Mouse (Mus musculus) testis, postnatal 14 days (tissue): ENCODE data around the gene Rabep1.
A peak's percentile ranks its signal among the peaks of the same experiment; 100 is the strongest.

Experiments used
- DNase-seq: peaks from one replicate; pipeline ENCODE4 v3.0.0; 2021; ENCODE audit warnings: low spot score

Rabep1 gene

GRCm38 (mm10) chr11:70975193-70975592, 130.6 kb downstream of the Rabep1 start:
- no peak for DNase-seq

- no peak for DNase-seq
Observed at GRCm38 (mm10) chr11:70977293-70977692, 132.7 kb downstream of the Rabep1 start.

GRCm38 (mm10) chr11:70980232-70980631, 135.7 kb downstream of the Rabep1 start:
- no peak for DNase-seq

GRCm38 (mm10) chr11:70980751-70981510, 136.4 kb downstream of the Rabep1 start:
- DNase-seq = no peak

GRCm38 (mm10) chr11:70982030-70982429, 137.5 kb downstream of the Rabep1 start:
- no peak for DNase-seq

- peak; percentile 91 for DNase-seq
Observed at GRCm38 (mm10) chr11:70982557-70983228, 138.1 kb downstream of the Rabep1 start, which contains the start of gene C1qbp. C1qbp (minus strand) TSS chr11:70983026.
